Mouse (Mus musculus): Measurements from ENCODE around the gene Dpm1. TPM values are rescaled to one million over a fixed set of nuclear protein-coding genes. Genes with fewer than 3 reads are reported as not detected.

Dpm1 gene
- polyA plus RNA-seq, 1 experiment from 2014 or later = 64.1 TPM

DNA sequence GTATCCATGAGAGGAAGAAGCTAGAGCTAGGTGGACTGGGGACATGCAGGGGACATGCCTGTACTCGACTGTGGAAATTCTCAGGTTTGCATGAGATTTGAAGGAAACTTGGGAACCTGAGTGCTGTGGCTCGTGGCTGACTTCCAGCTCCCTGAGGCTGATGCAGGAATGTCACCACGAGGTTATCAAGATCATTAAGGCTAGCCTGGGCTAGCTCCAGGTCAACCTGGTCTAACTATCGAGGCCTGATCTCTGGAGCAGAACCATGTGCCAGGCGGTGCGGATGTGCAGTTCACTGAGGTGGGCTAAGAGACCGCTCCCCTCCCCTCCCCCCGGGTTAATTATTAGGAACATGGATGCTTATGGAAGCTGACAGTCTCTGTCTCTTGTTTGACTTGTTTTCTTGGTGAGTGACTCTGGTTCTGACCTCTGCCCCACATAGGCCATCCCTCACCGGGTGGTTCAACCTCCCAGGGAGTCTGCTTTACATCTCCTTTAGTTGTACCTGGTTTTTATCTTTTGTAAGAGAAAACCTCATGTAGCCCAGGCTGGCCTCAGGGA lies 69.9 kb downstream of the Dpm1 start:
- no peak overlapping the region for H3K9ac ChIP-seq
- H3K4me3 ChIP-seq (replicated peaks) = no peak overlapping the region
- peaks cover 52% of the 10 kb centered on the region for H3K27me3 ChIP-seq
- no peak for ATAC-seq (ENCODE audit: insufficient read depth)
- no peaks in the 10 kb centered on the region for H3K9me3 ChIP-seq (replicated peaks)
- H3K36me3 ChIP-seq (replicated peaks) = no peaks in the 10 kb centered on the region
- H3K4me2 ChIP-seq = no peak overlapping the region
- peaks cover 51% of the 10 kb centered on the region for H3K4me1 ChIP-seq (replicated peaks)
- WGBS (ENCODE audit: insufficient replicate concordance) = 63% methylated on average over 9 of the region's 9 CpGs
- 0 out of 2 replicates have a peak overlapping the region, but pooled peaks have one; percentile 77 for H3K27ac ChIP-seq (replicated peaks)

Small RNA genes within 50 kb of the gene (microRNA-seq; reads per million reads assigned to microRNA genes)
- gene Gm24561 = not detected

Other genes with a start within 250 kb of the Dpm1 start
- gene Ripor3, start 220.0 kb downstream of the Dpm1 start, polyA plus RNA-seq (2015; fragmentation: Nextera tagmentation; extraction: Ambion mirVana) = 1.2 and 1.4 TPM in 2 replicates
- 2.6 and 2.9 TPM in 2 replicates for gene Pard6b, start 149.6 kb downstream of the Dpm1 start, polyA plus RNA-seq (2015; fragmentation: Nextera tagmentation; extraction: Ambion mirVana)
- gene Adnp, start 23.5 kb downstream of the Dpm1 start, polyA plus RNA-seq (2015; fragmentation: Nextera tagmentation; extraction: Ambion mirVana) = 1.8 and 2.3 TPM in 2 replicates
- gene Gm20716, start 227 bp downstream of the Dpm1 start, polyA plus RNA-seq (2015; fragmentation: Nextera tagmentation; extraction: Ambion mirVana) = 4.4 and 4.9 TPM in 2 replicates
- gene Mocs3, start within 50 bp of the Dpm1 start, polyA plus RNA-seq (2015; fragmentation: Nextera tagmentation; extraction: Ambion mirVana) = 3.4 and 3.6 TPM in 2 replicates
- 0.07 and 0.15 TPM in 2 replicates for gene Kcng1, start 51.1 kb upstream of the Dpm1 start, polyA plus RNA-seq (2015; fragmentation: Nextera tagmentation; extraction: Ambion mirVana)

Data from liver, embryonic 15.5 days (tissue).